Comparison of ENCODE assay signal across 8 mouse cellular contexts in the genomic region with DNA sequence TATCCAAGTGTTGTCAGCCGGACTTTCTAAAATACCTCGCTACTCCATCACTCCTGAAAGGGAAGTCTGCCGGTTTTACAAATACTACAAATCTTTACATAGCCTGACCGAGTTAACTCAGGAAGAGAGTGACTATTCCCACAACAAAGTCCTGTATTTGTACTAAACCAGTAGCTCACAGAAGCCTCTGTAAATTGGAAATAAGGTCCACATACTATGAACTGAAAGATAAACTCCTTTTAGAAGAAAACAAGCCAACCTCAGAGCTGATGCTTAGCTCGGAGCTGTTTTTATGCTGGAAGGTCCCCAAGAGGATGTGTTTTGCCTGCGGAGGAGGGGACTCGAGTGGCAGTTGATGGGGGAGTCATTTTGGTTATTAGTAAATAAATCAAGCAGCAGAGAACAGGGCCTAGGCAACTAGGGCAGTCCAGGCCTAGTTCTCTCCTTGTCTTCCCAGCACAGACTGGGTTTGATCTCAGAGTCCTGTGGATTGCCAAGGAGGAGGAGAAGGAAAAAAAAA. TPM values are rescaled to one million over a fixed set of nuclear protein-coding genes. Genes with fewer than 3 reads are reported as not detected.
DNase-seq lines count a peak whose midpoint lies in the region; ATAC-seq lines count a peak whose summit lies in the region.

No protein-coding gene starts in this region.

- H3K4me1 ChIP-seq in embryonic facial prominence, embryonic 15.5 days, result peaks cover 15% of the 10 kb centered on the region
- H3K4me1 ChIP-seq in hindbrain, embryonic 14.5 days (replicated peaks; ENCODE audit: control insufficient read depth, insufficient read depth, low read length), result peaks cover 17% of the 10 kb centered on the region
- H3K4me1 ChIP-seq in limb, embryonic 15.5 days, result peaks cover 11% of the 10 kb centered on the region; the same call in 1 of the 2 replicates

- DNase-seq in kidney, adult 18-20 months, result peak; percentile 25
- no peak for DNase-seq in kidney, adult 11 months
- DNase-seq in Muller cell, postnatal 12 days (ENCODE audit: inconsistent ontology term), result peak; percentile 52
- no peak for DNase-seq in hindbrain, embryonic 14.5 days (ENCODE audit: low spot score)
- DNase-seq in naive thymus-derived CD4-positive, alpha-beta T cell, adult 2 months (ENCODE audit: low read depth), result peak; percentile 52
- DNase-seq in gastrocnemius, postnatal 14 days, result no peak

- no peaks in the 10 kb centered on the region for H3K27me3 ChIP-seq in embryonic facial prominence, embryonic 15.5 days
- H3K27me3 ChIP-seq in hindbrain, embryonic 14.5 days (ENCODE audit: control insufficient read depth, insufficient read depth, low read length), result no peaks in the 10 kb centered on the region
- no peaks in the 10 kb centered on the region for H3K27me3 ChIP-seq in limb, embryonic 15.5 days

- H3K9me3 ChIP-seq in embryonic facial prominence, embryonic 15.5 days (replicated peaks), result no peaks in the 10 kb centered on the region
- no peaks in the 10 kb centered on the region for H3K9me3 ChIP-seq in hindbrain, embryonic 14.5 days (ENCODE audit: control insufficient read depth, low read length)
- no peaks in the 10 kb centered on the region for H3K9me3 ChIP-seq in limb, embryonic 15.5 days

- H3K9ac ChIP-seq in embryonic facial prominence, embryonic 15.5 days, result no peak overlapping the region; the same call in 1 of the 2 replicates
- peak overlapping the region; percentile 98 for H3K9ac ChIP-seq in hindbrain, embryonic 14.5 days
- H3K9ac ChIP-seq in limb, embryonic 15.5 days, result no peak overlapping the region

- peak overlapping the region; percentile 88 for H3K4me3 ChIP-seq in embryonic facial prominence, embryonic 15.5 days (replicated peaks)
- peak overlapping the region; percentile 87 for H3K4me3 ChIP-seq in hindbrain, embryonic 14.5 days (replicated peaks; ENCODE audit: low read length)
- peak overlapping the region; percentile 92 for H3K4me3 ChIP-seq in limb, embryonic 15.5 days

- H3K36me3 ChIP-seq in embryonic facial prominence, embryonic 15.5 days, result no peaks in the 10 kb centered on the region
- no peaks in the 10 kb centered on the region for H3K36me3 ChIP-seq in hindbrain, embryonic 14.5 days (replicated peaks; ENCODE audit: control insufficient read depth, insufficient read depth)
- no peaks in the 10 kb centered on the region for H3K36me3 ChIP-seq in limb, embryonic 15.5 days

- H3K4me2 ChIP-seq in embryonic facial prominence, embryonic 15.5 days (replicated peaks), result peak overlapping the region; percentile 90
- H3K4me2 ChIP-seq in hindbrain, embryonic 14.5 days (replicated peaks), result peak overlapping the region; percentile 91
- H3K4me2 ChIP-seq in limb, embryonic 15.5 days, result peak overlapping the region; percentile 92

- WGBS in embryonic facial prominence, embryonic 15.5 days, result 17% methylated on average over 7 of the region's 7 CpGs
- WGBS in hindbrain, embryonic 14.5 days, result 4% methylated on average over 7 of the region's 7 CpGs
- WGBS in limb, embryonic 15.5 days, result 23% methylated on average over 7 of the region's 7 CpGs

- intact Hi-C loops in gastrocnemius, postnatal 14 days (cut with DNase I; ENCODE audit: low total_unique reads), result no loop called here

- H3K27ac ChIP-seq in embryonic facial prominence, embryonic 15.5 days (replicated peaks), result peak overlapping the region; percentile 90; the same call in 1 of the 2 replicates
- peak overlapping the region; percentile 94 for H3K27ac ChIP-seq in hindbrain, embryonic 14.5 days
- H3K27ac ChIP-seq in limb, embryonic 15.5 days, result peak overlapping the region; percentile 22; the same call in 1 of the 2 replicates

- no peak for ATAC-seq in embryonic facial prominence, embryonic 15.5 days (ENCODE audit: insufficient number of reproducible peaks, low FRiP score, low TSS enrichment, low read depth)
- ATAC-seq in hindbrain, embryonic 14.5 days (ENCODE audit: low FRiP score), result no peak
- ATAC-seq in limb, embryonic 15.5 days (ENCODE audit: insufficient number of reproducible peaks, low FRiP score, low TSS enrichment, low read depth), result no peak

RNA-seq across cellular contexts. Expression of gene Pou2f1, which starts 1.8 kb away (rescaled TPM):
- polyA plus RNA-seq in embryonic facial prominence, embryonic 15.5 days (2015; fragmentation: Nextera tagmentation; extraction: Ambion mirVana), result 10.7 and 11.3 TPM in 2 replicates
- 18.1 and 19.2 TPM in 2 replicates for polyA plus RNA-seq in hindbrain, embryonic 14.5 days (2014; fragmentation: Nextera tagmentation; extraction: Ambion mirVana)
- polyA plus RNA-seq in limb, embryonic 15.5 days (2015; fragmentation: Nextera tagmentation; extraction: Ambion mirVana), result 8.1 and 9.5 TPM in 2 replicates
- 1 to 10 TPM; 6.3 to 6.7 TPM for total RNA-seq in gastrocnemius, postnatal 14 days (2021)

Comparison
In these comparisons a context has a peak if more than half of its experiments do, and no peak if none do; other contexts are left out.
1. DNase-seq: peak in kidney, adult 18-20 months (single experiment), Muller cell, postnatal 12 days (single experiment) and naive thymus-derived CD4-positive, alpha-beta T cell, adult 2 months (single experiment); none in kidney, adult 11 months (single experiment), hindbrain, embryonic 14.5 days (single experiment) and gastrocnemius, postnatal 14 days (single experiment).
2. H3K27ac ChIP-seq: peak in every context shown above with its lines; median percentile 94 in hindbrain, embryonic 14.5 days; 90 in embryonic facial prominence, embryonic 15.5 days; 22 in limb, embryonic 15.5 days.
3. Peak in every context shown above with its lines, with median percentiles within 50 percentile points of each other: H3K4me2 ChIP-seq and H3K4me3 ChIP-seq.